Mouse (Mus musculus) spleen, adult 2 months (tissue): ENCODE measurements around the gene Nbl1.

Experiments used
- CTCF ChIP-seq: fragments of 200-500 bp; IDR thresholded peaks from 2 replicates; pipeline ENCODE4 v1.5.1; 2011; ENCODE audit warnings: mild to moderate bottlenecking, inconsistent platforms; ENCODE audit not compliant: insufficient read depth, insufficient read length, insufficient replicate concordance; ENCODE audit errors: extremely low read depth
- POLR2A ChIP-seq: fragments of 200-500 bp; IDR thresholded peaks from 2 replicates; pipeline ENCODE4 v1.6.1; 2011; ENCODE audit warnings: low read depth, low read length, inconsistent platforms

DNA sequence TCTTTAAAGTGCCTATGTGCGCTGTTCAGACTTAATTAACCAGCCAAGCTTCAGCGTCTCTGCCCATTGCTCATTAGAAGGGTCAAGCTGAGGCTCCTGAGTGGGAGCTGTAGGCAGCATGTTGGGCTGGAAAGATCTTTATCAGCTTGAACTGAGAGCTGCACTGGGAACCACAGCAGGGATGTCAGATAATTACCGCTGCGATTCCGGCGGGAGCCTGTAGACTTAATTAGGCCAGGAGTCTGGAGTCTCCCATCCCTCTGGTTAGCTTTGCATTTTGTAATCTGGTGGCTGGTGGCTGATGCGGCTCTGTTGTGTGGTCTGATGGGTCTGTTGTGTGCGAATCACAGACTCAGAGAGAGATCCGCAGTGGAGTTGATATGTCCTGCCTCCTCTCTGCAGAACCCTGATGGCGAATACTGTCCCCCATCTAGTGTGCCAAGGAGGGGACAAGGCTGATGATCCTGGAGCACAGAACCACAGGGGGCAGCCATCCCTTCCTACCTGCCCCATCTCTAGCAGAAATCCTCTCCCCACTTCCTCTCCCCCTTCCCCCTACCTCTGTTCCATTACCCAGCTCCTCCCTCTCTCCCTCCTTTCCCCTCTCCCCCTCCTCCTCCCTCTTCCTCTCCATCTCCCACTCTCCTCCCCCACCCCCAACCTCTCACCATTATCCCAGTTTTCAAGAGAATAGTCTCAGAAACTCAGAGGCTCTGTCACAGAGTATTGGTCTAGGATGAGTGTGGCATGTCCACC, 52.5 kb downstream of the Nbl1 start:
- TF ChIP-seq CTCF (no peak), POLR2A (no peak)
